Mouse (Mus musculus) ES-Bruce4 (cell line): ENCODE results near the gene Ech1. TPM values are rescaled to one million over a fixed set of nuclear protein-coding genes. Genes with fewer than 3 reads are reported as not detected.

Experiments used
- H3K27ac ChIP-seq: 2 replicates; pipeline ENCODE4 v1.5.1; 2012; ENCODE audit warnings: low read length, inconsistent platforms; ENCODE audit not compliant: insufficient read depth
- H3K27me3 ChIP-seq: 2 replicates; pipeline ENCODE4 v1.6.1; 2012; ENCODE audit warnings: mild to moderate bottlenecking, low read length, inconsistent platforms; ENCODE audit not compliant: control insufficient read depth, poor library complexity, insufficient read depth, severe bottlenecking
- H3K36me3 ChIP-seq: 2 replicates; pipeline ENCODE4 v1.6.1; 2012; ENCODE audit warnings: inconsistent platforms, mild to moderate bottlenecking, low read length, moderate library complexity; ENCODE audit not compliant: control insufficient read depth, poor library complexity, insufficient read depth, severe bottlenecking
- H3K4me1 ChIP-seq: one replicate; pipeline ENCODE4 v1.8.1; 2011; ENCODE audit warnings: low read length; ENCODE audit not compliant: control insufficient read depth, insufficient read depth
- H3K4me3 ChIP-seq: 2 replicates; pipeline ENCODE4 v1.5.1; 2011; ENCODE audit warnings: low read depth, mild to moderate bottlenecking, low read length
- H3K9ac ChIP-seq: 2 replicates; pipeline ENCODE4 v1.6.1; 2012; ENCODE audit warnings: low read depth, mild to moderate bottlenecking, inconsistent platforms; ENCODE audit not compliant: poor library complexity, severe bottlenecking
- H3K9me3 ChIP-seq: replicated peaks from 2 replicates; pipeline ENCODE4 v1.6.1; 2012; ENCODE audit warnings: mild to moderate bottlenecking, low read length, inconsistent platforms; ENCODE audit not compliant: control insufficient read depth, poor library complexity, insufficient read depth, severe bottlenecking
- CTCF ChIP-seq: IDR thresholded peaks from one replicate; pipeline ENCODE4 v1.8.1; 2011; ENCODE audit warnings: low read depth, low read length
- EP300 ChIP-seq: IDR thresholded peaks from 2 replicates; pipeline ENCODE4 v1.6.1; 2011; ENCODE audit warnings: low read depth, low read length; ENCODE audit not compliant: insufficient read depth
- POLR2A ChIP-seq: IDR thresholded peaks from one replicate; pipeline ENCODE4 v1.8.1; 2011; ENCODE audit warnings: low read length; ENCODE audit not compliant: insufficient read depth
- polyA plus RNA-seq: library from polyadenylated mRNA; stranded (reverse); fragments of >200 nt; gene quantifications from 2 replicates; pipeline ENCODE4 v1.2.4, GENCODE M21; 2011; ENCODE audit warnings: low read depth; ENCODE audit not compliant: missing spikeins, insufficient read depth, insufficient read length

Ech1 gene
- polyA plus RNA-seq, 1 experiment, result 41.3 TPM

- no peak overlapping the region for H3K9ac ChIP-seq
- H3K27ac ChIP-seq, result no peak overlapping the region
- no peaks in the 10 kb centered on the region for H3K36me3 ChIP-seq
- no peak for TF ChIP-seq POLR2A
- no peak for TF ChIP-seq EP300
- no peak overlapping the region for H3K4me3 ChIP-seq
- H3K27me3 ChIP-seq, result no peaks in the 10 kb centered on the region
- H3K4me1 ChIP-seq, result peaks cover 5% of the 10 kb centered on the region
- no peaks in the 10 kb centered on the region for H3K9me3 ChIP-seq
These were observed 49.5 kb downstream of the Ech1 start for GRCm38 (mm10) chr7:28874565-28874964.

GRCm38 (mm10) chr7:28876099-28876498, 51.1 kb downstream of the Ech1 start:
- Histone ChIP-seq H3K36me3 (no peaks in the 10 kb centered on the region), H3K4me3 (no peak overlapping the region), H3K4me1 (peaks cover 7% of the 10 kb centered on the region), H3K9ac (no peak overlapping the region), H3K27me3 (no peaks in the 10 kb centered on the region), H3K27ac (no peak overlapping the region), H3K9me3 (no peaks in the 10 kb centered on the region)
- TF ChIP-seq POLR2A (no peak), EP300 (no peak), CTCF (no peak)

- H3K9me3 ChIP-seq, result no peaks in the 10 kb centered on the region
These were observed 52.1 kb downstream of the Ech1 start for GRCm38 (mm10) chr7:28877155-28877554.

GRCm38 (mm10) chr7:28877856-28878255, 52.8 kb downstream of the Ech1 start:
- no peak overlapping the region for H3K27ac ChIP-seq
- TF ChIP-seq CTCF, result no peak
- TF ChIP-seq POLR2A, result no peak
- TF ChIP-seq EP300, result no peak
- H3K9ac ChIP-seq, result no peak overlapping the region
- no peaks in the 10 kb centered on the region for H3K9me3 ChIP-seq
- H3K27me3 ChIP-seq, result no peaks in the 10 kb centered on the region
- H3K36me3 ChIP-seq, result no peaks in the 10 kb centered on the region
- H3K4me1 ChIP-seq, result peaks cover 11% of the 10 kb centered on the region
- no peak overlapping the region for H3K4me3 ChIP-seq

More at GRCm38 (mm10) chr7:28877155-28877554, 52.1 kb downstream of the Ech1 start:
- Histone ChIP-seq H3K4me1 (peaks cover 11% of the 10 kb centered on the region), H3K27ac (no peak overlapping the region), H3K9ac (no peak overlapping the region), H3K27me3 (no peaks in the 10 kb centered on the region), H3K4me3 (no peak overlapping the region), H3K36me3 (no peaks in the 10 kb centered on the region)
- TF ChIP-seq POLR2A (no peak), EP300 (no peak), CTCF (no peak)

- Histone ChIP-seq H3K9ac (no peak overlapping the region), H3K4me3 (no peak overlapping the region), H3K27ac (no peak overlapping the region), H3K9me3 (no peaks in the 10 kb centered on the region), H3K4me1 (peaks cover 11% of the 10 kb centered on the region), H3K27me3 (no peaks in the 10 kb centered on the region), H3K36me3 (no peaks in the 10 kb centered on the region)
- TF ChIP-seq CTCF (no peak), POLR2A (peak; percentile 18)
These were observed 54.6 kb downstream of the Ech1 start for GRCm38 (mm10) chr7:28879606-28880005.

GRCm38 (mm10) chr7:28880554-28880953, 55.5 kb downstream of the Ech1 start:
- H3K9ac ChIP-seq, result no peak overlapping the region
- H3K36me3 ChIP-seq, result no peaks in the 10 kb centered on the region
- no peak overlapping the region for H3K27ac ChIP-seq
- H3K4me1 ChIP-seq, result peaks cover 11% of the 10 kb centered on the region
- H3K4me3 ChIP-seq, result no peak overlapping the region
- H3K9me3 ChIP-seq, result no peaks in the 10 kb centered on the region
- H3K27me3 ChIP-seq, result no peaks in the 10 kb centered on the region
- TF ChIP-seq EP300, result no peak
- no peak for TF ChIP-seq CTCF
- TF ChIP-seq POLR2A, result no peak
